Mouse (Mus musculus): ENCODE measurements around the gene Sec63. TPM values are rescaled to one million over a fixed set of nuclear protein-coding genes. Genes with fewer than 3 reads are reported as not detected.
A peak's percentile ranks its signal among the peaks of the same experiment; 100 is the strongest.

The Sec63 gene
- 23.5 and 27.1 TPM in 2 replicates for polyA plus RNA-seq (2016; fragmentation: Nextera tagmentation; extraction: Ambion mirVana)

GRCm38 (mm10) chr10:42760999-42761900 is at the start of gene Sec63:
Gene Sec63 (plus strand): TSS chr10:42761496.
- no peaks in the 10 kb centered on the region for H3K9me3 ChIP-seq
- H3K36me3 ChIP-seq: no peaks in the 10 kb centered on the region
- H3K27ac ChIP-seq: peak within 1 kb of the TSS; percentile 99
- H3K4me1 ChIP-seq (replicated peaks): peaks cover 33% of the 10 kb centered on the region
- H3K4me3 ChIP-seq: peak within 1 kb of the TSS; percentile 96
- no peaks in the 10 kb centered on the region for H3K27me3 ChIP-seq (ENCODE audit: insufficient read depth, poor library complexity, severe bottlenecking)
- peak; percentile 99 for DNase-seq (ENCODE audit: low spot score)
- 1% methylated on average over 74 of the region's 81 CpGs for WGBS

- WGBS: 25% methylated on average over 9 of the region's 9 CpGs
- Histone ChIP-seq H3K4me3 (no peak overlapping the region), H3K36me3 (no peaks in the 10 kb centered on the region), H3K27ac (no peak overlapping the region), H3K27me3 (ENCODE audit: insufficient read depth, poor library complexity, severe bottlenecking) (peaks cover 18% of the 10 kb centered on the region), H3K4me1 (replicated peaks) (peaks cover 15% of the 10 kb centered on the region), H3K9me3 (0 out of 2 replicates have a peak, but pooled peaks cover 2% of the 10 kb centered on the region)
- DNase-seq (ENCODE audit: low spot score): no peak
These were observed 46.6 kb upstream of the Sec63 start for GRCm38 (mm10) chr10:42714676-42715075.

DNA sequence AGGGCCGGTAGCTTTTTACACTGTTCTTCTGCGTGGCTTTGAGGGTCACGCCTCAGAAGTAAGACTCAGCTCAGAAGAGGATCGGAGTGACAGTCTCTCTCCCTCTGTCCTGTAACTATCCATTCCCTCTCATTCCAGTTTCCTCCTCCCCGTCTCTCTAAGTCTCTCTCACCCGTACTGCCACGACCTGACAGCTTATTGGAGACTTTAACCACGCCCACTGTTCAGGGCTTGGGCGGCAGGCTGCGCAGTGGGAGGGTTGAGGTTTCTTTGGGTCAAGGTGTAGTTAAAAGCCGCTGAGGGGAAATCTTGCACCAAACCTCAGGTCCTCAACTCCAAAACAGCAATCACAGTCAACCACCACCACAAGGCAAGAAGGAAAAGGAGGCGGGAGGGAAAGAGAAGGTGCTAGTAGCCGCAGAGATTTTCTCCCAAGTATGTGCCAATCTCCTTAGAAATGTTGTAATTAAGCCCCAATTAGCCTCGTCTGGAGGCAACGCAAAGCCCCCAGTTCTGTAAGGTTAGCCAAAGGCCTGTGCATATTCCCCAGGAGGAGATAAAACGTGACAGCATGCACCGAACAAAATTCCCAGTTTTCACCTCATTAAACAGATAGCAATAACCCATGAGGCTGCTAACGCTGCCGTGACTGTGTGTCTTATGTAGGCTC is 45.8 kb upstream of the Sec63 start:
- H3K27ac ChIP-seq: no peak overlapping the region
- H3K4me1 ChIP-seq (replicated peaks): peaks cover 15% of the 10 kb centered on the region
- no peaks in the 10 kb centered on the region for H3K9me3 ChIP-seq
- peaks cover 18% of the 10 kb centered on the region for H3K27me3 ChIP-seq (ENCODE audit: insufficient read depth, poor library complexity, severe bottlenecking)
- DNase-seq (ENCODE audit: low spot score): peak; percentile 12
- no peaks in the 10 kb centered on the region for H3K36me3 ChIP-seq
- H3K4me3 ChIP-seq: peak overlapping the region; percentile 20; the same call in 1 of the 2 replicates
- WGBS: 27% methylated on average over 19 of the region's 19 CpGs

- Histone ChIP-seq H3K27ac (no peak overlapping the region), H3K27me3 (ENCODE audit: insufficient read depth, poor library complexity, severe bottlenecking) (no peaks in the 10 kb centered on the region), H3K36me3 (no peaks in the 10 kb centered on the region), H3K4me3 (no peak overlapping the region), H3K9me3 (no peaks in the 10 kb centered on the region), H3K4me1 (replicated peaks) (no peaks in the 10 kb centered on the region)
- no peak for DNase-seq (ENCODE audit: low spot score)
- 90% methylated on average over 5 of the region's 5 CpGs for WGBS
These were observed 39.2 kb upstream of the Sec63 start for GRCm38 (mm10) chr10:42722116-42722515.

GRCm38 (mm10) chr10:42723275-42724232 is 37.7 kb upstream of the Sec63 start:
- Histone ChIP-seq H3K4me1 (replicated peaks) (no peaks in the 10 kb centered on the region), H3K27me3 (ENCODE audit: insufficient read depth, poor library complexity, severe bottlenecking) (no peaks in the 10 kb centered on the region), H3K27ac (no peak overlapping the region), H3K4me3 (no peak overlapping the region), H3K9me3 (no peaks in the 10 kb centered on the region), H3K36me3 (no peaks in the 10 kb centered on the region)
- no peak for DNase-seq (ENCODE audit: low spot score)
- 81% methylated on average over 13 of the region's 13 CpGs for WGBS

GRCm38 (mm10) chr10:42729607-42730006 is 31.7 kb upstream of the Sec63 start:
- Histone ChIP-seq H3K27ac (no peak overlapping the region), H3K9me3 (no peaks in the 10 kb centered on the region), H3K4me3 (no peak overlapping the region), H3K27me3 (ENCODE audit: insufficient read depth, poor library complexity, severe bottlenecking) (no peaks in the 10 kb centered on the region), H3K4me1 (replicated peaks) (no peaks in the 10 kb centered on the region), H3K36me3 (no peaks in the 10 kb centered on the region)
- WGBS: 85% methylated on average over 2 of the region's 2 CpGs
- DNase-seq (ENCODE audit: low spot score): no peak

DNA sequence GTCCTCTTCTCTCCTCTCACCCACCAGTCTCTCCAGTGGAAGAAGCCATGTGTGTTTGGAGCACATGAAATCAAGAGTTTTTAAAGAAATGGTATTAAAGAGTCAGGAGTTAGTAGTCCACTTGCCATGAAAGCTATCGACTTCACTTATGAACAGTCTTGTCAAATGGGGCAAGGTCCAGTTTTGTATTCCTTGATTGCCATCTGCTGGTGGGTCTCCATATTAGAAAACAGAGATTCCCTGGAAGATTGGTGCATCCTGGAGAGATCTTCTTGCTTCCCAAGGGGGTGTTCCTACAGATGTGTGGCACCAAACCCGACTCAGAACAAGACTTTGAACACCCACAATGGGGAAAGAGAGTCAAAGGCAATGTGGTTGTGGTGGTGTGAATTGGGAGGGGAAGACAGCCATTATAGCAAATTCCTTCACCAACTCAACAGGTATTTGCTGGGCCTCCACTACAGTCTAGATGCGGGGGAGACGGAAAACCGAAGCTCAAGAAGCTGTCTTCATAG is 26.7 kb upstream of the Sec63 start:
- no peak overlapping the region for H3K4me3 ChIP-seq
- H3K36me3 ChIP-seq: no peaks in the 10 kb centered on the region
- H3K4me1 ChIP-seq (replicated peaks): no peaks in the 10 kb centered on the region
- no peak for DNase-seq (ENCODE audit: low spot score)
- H3K9me3 ChIP-seq: no peaks in the 10 kb centered on the region
- no peak overlapping the region for H3K27ac ChIP-seq
- no peaks in the 10 kb centered on the region for H3K27me3 ChIP-seq (ENCODE audit: insufficient read depth, poor library complexity, severe bottlenecking)
- 68% methylated on average over 5 of the region's 5 CpGs for WGBS

DNA sequence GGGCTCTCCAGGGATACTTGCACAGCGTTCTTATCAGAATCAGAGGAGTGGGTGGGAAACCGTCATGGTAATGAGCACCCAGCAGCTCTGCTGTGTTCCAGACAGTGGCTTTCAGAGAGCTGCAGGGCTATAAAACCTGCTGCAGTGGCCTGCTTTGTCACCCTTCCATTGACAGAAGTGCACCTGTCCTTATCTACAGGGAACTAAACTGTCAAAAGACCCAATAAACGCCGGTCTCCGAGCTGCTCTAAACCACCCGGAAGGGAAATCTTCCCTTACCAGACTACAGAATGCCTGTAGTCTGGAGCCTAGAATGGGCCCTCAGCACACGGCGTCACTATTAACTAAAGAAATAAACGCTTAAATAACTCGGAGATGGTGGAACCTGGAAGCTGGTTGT is 9.5 kb upstream of the Sec63 start:
- H3K36me3 ChIP-seq: no peaks in the 10 kb centered on the region
- no peak overlapping the region for H3K27ac ChIP-seq
- WGBS: 79% methylated on average over 10 of the region's 10 CpGs
- H3K4me1 ChIP-seq (replicated peaks): no peaks in the 10 kb centered on the region
- H3K9me3 ChIP-seq: no peaks in the 10 kb centered on the region
- no peak overlapping the region for H3K4me3 ChIP-seq
- DNase-seq (ENCODE audit: low spot score): no peak
- no peaks in the 10 kb centered on the region for H3K27me3 ChIP-seq (ENCODE audit: insufficient read depth, poor library complexity, severe bottlenecking)

- no peak overlapping the region for H3K4me3 ChIP-seq
- 71% methylated on average over 2 of the region's 2 CpGs for WGBS
- DNase-seq (ENCODE audit: low spot score): no peak
These were observed 7.0 kb upstream of the Sec63 start for GRCm38 (mm10) chr10:42754341-42754740.

GRCm38 (mm10) chr10:42759741-42760140 is 1.6 kb upstream of the Sec63 start:
- no peak for DNase-seq (ENCODE audit: low spot score)
- no peaks in the 10 kb centered on the region for H3K36me3 ChIP-seq
- H3K27ac ChIP-seq: no peak overlapping the region
- peaks cover 27% of the 10 kb centered on the region for H3K4me1 ChIP-seq (replicated peaks)
- no peaks in the 10 kb centered on the region for H3K9me3 ChIP-seq
- no peaks in the 10 kb centered on the region for H3K27me3 ChIP-seq (ENCODE audit: insufficient read depth, poor library complexity, severe bottlenecking)
- 88% methylated on average over 4 of the region's 4 CpGs for WGBS
- no peak overlapping the region for H3K4me3 ChIP-seq

More at GRCm38 (mm10) chr10:42754341-42754740, 7.0 kb upstream of the Sec63 start:
- no peaks in the 10 kb centered on the region for H3K36me3 ChIP-seq
- no peaks in the 10 kb centered on the region for H3K4me1 ChIP-seq (replicated peaks)
- H3K27ac ChIP-seq: no peak overlapping the region
- H3K27me3 ChIP-seq (ENCODE audit: insufficient read depth, poor library complexity, severe bottlenecking): no peaks in the 10 kb centered on the region
- H3K9me3 ChIP-seq: no peaks in the 10 kb centered on the region

DNA sequence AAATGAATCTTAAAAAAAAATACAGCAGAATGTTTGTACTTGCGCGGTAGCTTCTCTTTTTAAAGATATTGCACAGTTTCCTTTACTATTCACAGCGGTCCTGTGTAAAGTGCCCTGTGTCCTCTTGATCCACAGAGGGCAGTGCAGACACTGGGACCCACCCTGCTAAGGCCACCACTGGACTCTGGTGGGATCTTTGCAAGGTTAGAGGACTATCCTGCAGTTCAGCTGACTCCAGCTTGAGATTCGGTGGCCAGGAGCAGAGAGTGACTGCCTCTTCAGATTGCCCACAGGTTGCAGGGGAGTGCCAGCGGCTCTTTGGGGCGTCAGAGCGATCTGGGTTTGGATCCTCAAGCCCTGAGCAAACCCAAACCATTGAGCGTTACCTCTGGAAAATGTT is 967 bp upstream of the Sec63 start:
- Histone ChIP-seq H3K36me3 (no peaks in the 10 kb centered on the region), H3K27me3 (ENCODE audit: insufficient read depth, poor library complexity, severe bottlenecking) (no peaks in the 10 kb centered on the region), H3K4me1 (replicated peaks) (peaks cover 32% of the 10 kb centered on the region), H3K4me3 (no peak overlapping the region), H3K27ac (no peak overlapping the region), H3K9me3 (no peaks in the 10 kb centered on the region)
- WGBS: 57% methylated on average over 8 of the region's 8 CpGs
- no peak for DNase-seq (ENCODE audit: low spot score)
